Mouse (Mus musculus): Measurements from ENCODE around the gene Spata31d1c. TPM values are rescaled to one million over a fixed set of nuclear protein-coding genes. Genes with fewer than 3 reads are reported as not detected.

The Spata31d1c gene
- total RNA-seq (2021): not detected
- long read RNA-seq, experiment 1: 0 reads
- long read RNA-seq, experiment 2: 0 reads

- intact Hi-C loops (cut with DNase I): no loop called here
- DNase-seq: no peak
Observed at GRCm38 (mm10) chr13:65032758-65033157, at the start of gene Spata31d1c. Gene Spata31d1c (plus strand): TSS chr13:65033058.

- intact Hi-C loops (cut with DNase I): no loop called here
- no peak for DNase-seq
Observed at GRCm38 (mm10) chr13:64988828-64989227, 44.0 kb upstream of the Spata31d1c start.

- intact Hi-C loops (cut with DNase I): no loop called here
- DNase-seq: no peak
Observed at GRCm38 (mm10) chr13:65005414-65005813, 27.4 kb upstream of the Spata31d1c start.

GRCm38 (mm10) chr13:65006760-65007159 lies 26.1 kb upstream of the Spata31d1c start:
- intact Hi-C loops (cut with DNase I): no loop called here
- no peak for DNase-seq

- DNase-seq: no peak
- intact Hi-C loops (cut with DNase I): no loop called here
Observed at GRCm38 (mm10) chr13:65007971-65008370, 24.9 kb upstream of the Spata31d1c start.

- no peak for DNase-seq
Observed at GRCm38 (mm10) chr13:65011052-65011738, 21.7 kb upstream of the Spata31d1c start.

GRCm38 (mm10) chr13:65035057-65035456 lies 2.2 kb downstream of the Spata31d1c start:
- no peak for DNase-seq
- intact Hi-C loops (cut with DNase I): no loop called here

More at GRCm38 (mm10) chr13:65011052-65011738, 21.7 kb upstream of the Spata31d1c start:
- intact Hi-C loops (cut with DNase I): no loop called here

- no peak for DNase-seq
- intact Hi-C loops (cut with DNase I): no loop called here
Observed at GRCm38 (mm10) chr13:65052660-65053059, 19.8 kb downstream of the Spata31d1c start, which contains the start of gene Prss47. Gene Prss47 (minus strand): TSS chr13:65052760.

GRCm38 (mm10) chr13:65069969-65070368 lies 37.1 kb downstream of the Spata31d1c start:
- no peak for DNase-seq
- intact Hi-C loops (cut with DNase I): no loop called here

Other genes with a start within 250 kb of the Spata31d1c start
- gene Cntnap3, start 129.1 kb upstream of the Spata31d1c start, total RNA-seq (2021): not detected
- not detected for gene Spata31, start 115.7 kb upstream of the Spata31d1c start, total RNA-seq (2021)
- gene Prss47, start 19.7 kb downstream of the Spata31d1c start, total RNA-seq (2021): not detected
- gene Mfsd14b, start 79.9 kb downstream of the Spata31d1c start, total RNA-seq (2021): 1 to 10 TPM; 6.5 to 6.6 TPM
- not detected for gene Olfr465-ps1, start 105.0 kb downstream of the Spata31d1c start, total RNA-seq (2021)
- not detected for gene Olfr466, start 117.2 kb downstream of the Spata31d1c start, total RNA-seq (2021)
- not detected for gene Nlrp4f, start 172.9 kb downstream of the Spata31d1c start, total RNA-seq (2021)
- gene Gm10775, start 226.5 kb downstream of the Spata31d1c start, total RNA-seq (2021): not detected
- 1 to 10 TPM; 8.4 to 9.0 TPM for gene Zfp369, start 245.8 kb downstream of the Spata31d1c start, total RNA-seq (2021)